Mouse (Mus musculus) small intestine, adult 2 months (tissue): ENCODE results near the gene Pkd1.

Experiments used
- CTCF ChIP-seq: fragments of 200-500 bp; IDR thresholded peaks from 2 replicates; pipeline ENCODE4 v1.5.1; 2012; ENCODE audit warnings: low read depth, mild to moderate bottlenecking, control low read depth, inconsistent platforms, low read length, moderate library complexity, mixed read lengths; ENCODE audit not compliant: insufficient replicate concordance, insufficient read length; ENCODE audit errors: extremely low read depth
- POLR2A ChIP-seq: fragments of 200-500 bp; IDR thresholded peaks from 2 replicates; pipeline ENCODE4 v1.6.1; 2012; ENCODE audit warnings: low read depth, mild to moderate bottlenecking, control low read depth, inconsistent platforms, low read length, moderate library complexity

- TF ChIP-seq POLR2A (no peak), CTCF (no peak)
Measured at GRCm38 (mm10) chr17:24524734-24525133, 24.9 kb upstream of the Pkd1 start.
